Mouse (Mus musculus): ENCODE results near the gene Ncoa7. TPM values are rescaled to one million over a fixed set of nuclear protein-coding genes. Genes with fewer than 3 reads are reported as not detected.
A peak's percentile ranks its signal among the peaks of the same experiment; 100 is the strongest.
"Not testable (repeated sequence)": the region's sequence is repeated elsewhere in the genome, so short reads cannot be mapped to it uniquely, and the experiment has no call there.

Gene Ncoa7
- polyA plus RNA-seq, 1 experiment: 11.7 TPM

GRCm38 (mm10) chr10:30660564-30661328 lies 142.4 kb downstream of the Ncoa7 start:
- no peak overlapping the region for H3K27ac ChIP-seq (ENCODE audit: insufficient read depth, low read length)
- H3K27me3 ChIP-seq (ENCODE audit: control insufficient read depth, insufficient read depth, low read length, poor library complexity, severe bottlenecking): no peaks in the 10 kb centered on the region
- no peak overlapping the region for H3K4me3 ChIP-seq (ENCODE audit: low read depth, low read length)
- peaks cover 2% of the 10 kb centered on the region for H3K4me1 ChIP-seq (ENCODE audit: control insufficient read depth, insufficient read depth, low read length)
- no peak overlapping the region for H3K9ac ChIP-seq (ENCODE audit: low read depth, poor library complexity, severe bottlenecking)
- H3K9me3 ChIP-seq (replicated peaks; ENCODE audit: control insufficient read depth, insufficient read depth, low read length, poor library complexity, severe bottlenecking): no peaks in the 10 kb centered on the region
- TF ChIP-seq CTCF (IDR thresholded peaks at IDR 0.05; ENCODE audit: low read depth, low read length): no peak
- no peaks in the 10 kb centered on the region; the same call in 1 of the 2 replicates for H3K36me3 ChIP-seq (ENCODE audit: control insufficient read depth, insufficient read depth, low read length, poor library complexity, severe bottlenecking)

- no peaks in the 10 kb centered on the region for H3K27me3 ChIP-seq (ENCODE audit: control insufficient read depth, insufficient read depth, low read length, poor library complexity, severe bottlenecking)
- peak overlapping the region; percentile 65 for H3K27ac ChIP-seq (ENCODE audit: insufficient read depth, low read length)
- TF ChIP-seq EP300 (IDR thresholded peaks at IDR 0.05; ENCODE audit: insufficient read depth, low read depth, low read length) (no peak), CTCF (IDR thresholded peaks at IDR 0.05; ENCODE audit: low read depth, low read length) (no peak), POLR2A (IDR thresholded peaks at IDR 0.05; ENCODE audit: insufficient read depth, low read length) (no peak)
- H3K4me3 ChIP-seq (ENCODE audit: low read depth, low read length): peak overlapping the region; percentile 39
- H3K9me3 ChIP-seq (replicated peaks; ENCODE audit: control insufficient read depth, insufficient read depth, low read length, poor library complexity, severe bottlenecking): no peaks in the 10 kb centered on the region
- H3K9ac ChIP-seq (ENCODE audit: low read depth, poor library complexity, severe bottlenecking): no peak overlapping the region
- H3K36me3 ChIP-seq (ENCODE audit: control insufficient read depth, insufficient read depth, low read length, poor library complexity, severe bottlenecking): peaks cover 7% of the 10 kb centered on the region
- peaks cover 3% of the 10 kb centered on the region for H3K4me1 ChIP-seq (ENCODE audit: control insufficient read depth, insufficient read depth, low read length)
These were observed 147.5 kb downstream of the Ncoa7 start for GRCm38 (mm10) chr10:30655655-30656054.

- Histone ChIP-seq H3K4me3 (ENCODE audit: low read depth, low read length) (no peak overlapping the region), H3K36me3 (ENCODE audit: control insufficient read depth, insufficient read depth, low read length, poor library complexity, severe bottlenecking) (peaks cover 5% of the 10 kb centered on the region), H3K27ac (ENCODE audit: insufficient read depth, low read length) (no peak overlapping the region), H3K9ac (ENCODE audit: low read depth, poor library complexity, severe bottlenecking) (no peak overlapping the region), H3K4me1 (ENCODE audit: control insufficient read depth, insufficient read depth, low read length) (no peaks in the 10 kb centered on the region), H3K27me3 (ENCODE audit: control insufficient read depth, insufficient read depth, low read length, poor library complexity, severe bottlenecking) (no peaks in the 10 kb centered on the region), H3K9me3 (replicated peaks; ENCODE audit: control insufficient read depth, insufficient read depth, low read length, poor library complexity, severe bottlenecking) (no peaks in the 10 kb centered on the region)
- no peak for TF ChIP-seq EP300 (IDR thresholded peaks at IDR 0.05; ENCODE audit: insufficient read depth, low read depth, low read length)
- no peak for TF ChIP-seq CTCF (IDR thresholded peaks at IDR 0.05; ENCODE audit: low read depth, low read length)
- TF ChIP-seq POLR2A (IDR thresholded peaks at IDR 0.05; ENCODE audit: insufficient read depth, low read length): no peak
These were observed 155.4 kb downstream of the Ncoa7 start for GRCm38 (mm10) chr10:30647681-30648080.

- Histone ChIP-seq H3K9me3 (replicated peaks; ENCODE audit: control insufficient read depth, insufficient read depth, low read length, poor library complexity, severe bottlenecking) (no peaks in the 10 kb centered on the region), H3K27ac (ENCODE audit: insufficient read depth, low read length) (no peak overlapping the region), H3K9ac (ENCODE audit: low read depth, poor library complexity, severe bottlenecking) (no peak overlapping the region), H3K4me3 (ENCODE audit: low read depth, low read length) (no peak overlapping the region), H3K4me1 (ENCODE audit: control insufficient read depth, insufficient read depth, low read length) (no peaks in the 10 kb centered on the region), H3K27me3 (ENCODE audit: control insufficient read depth, insufficient read depth, low read length, poor library complexity, severe bottlenecking) (no peaks in the 10 kb centered on the region), H3K36me3 (ENCODE audit: control insufficient read depth, insufficient read depth, low read length, poor library complexity, severe bottlenecking) (no peaks in the 10 kb centered on the region)
- TF ChIP-seq EP300 (IDR thresholded peaks at IDR 0.05; ENCODE audit: insufficient read depth, low read depth, low read length) (no peak), CTCF (IDR thresholded peaks at IDR 0.05; ENCODE audit: low read depth, low read length) (no peak), POLR2A (IDR thresholded peaks at IDR 0.05; ENCODE audit: insufficient read depth, low read length) (no peak)
These were observed 164.9 kb downstream of the Ncoa7 start for GRCm38 (mm10) chr10:30638216-30638615.

GRCm38 (mm10) chr10:30636474-30637154 lies 166.5 kb downstream of the Ncoa7 start:
- H3K27ac ChIP-seq (ENCODE audit: insufficient read depth, low read length); H3K27me3 ChIP-seq (ENCODE audit: control insufficient read depth, insufficient read depth, low read length, poor library complexity, severe bottlenecking); H3K36me3 ChIP-seq (ENCODE audit: control insufficient read depth, insufficient read depth, low read length, poor library complexity, severe bottlenecking); H3K9me3 ChIP-seq (replicated peaks; ENCODE audit: control insufficient read depth, insufficient read depth, low read length, poor library complexity, severe bottlenecking); H3K4me3 ChIP-seq (ENCODE audit: low read depth, low read length); H3K4me1 ChIP-seq (ENCODE audit: control insufficient read depth, insufficient read depth, low read length); H3K9ac ChIP-seq (ENCODE audit: low read depth, poor library complexity, severe bottlenecking): not testable (repeated sequence)

GRCm38 (mm10) chr10:30632718-30633117 lies 170.4 kb downstream of the Ncoa7 start:
- no peaks in the 10 kb centered on the region for H3K4me1 ChIP-seq (ENCODE audit: control insufficient read depth, insufficient read depth, low read length)
- H3K4me3 ChIP-seq (ENCODE audit: low read depth, low read length): no peak overlapping the region
- peaks cover 26% of the 10 kb centered on the region for H3K9me3 ChIP-seq (replicated peaks; ENCODE audit: control insufficient read depth, insufficient read depth, low read length, poor library complexity, severe bottlenecking)
- H3K27ac ChIP-seq (ENCODE audit: insufficient read depth, low read length): no peak overlapping the region
- TF ChIP-seq POLR2A (IDR thresholded peaks at IDR 0.05; ENCODE audit: insufficient read depth, low read length) (no peak), EP300 (IDR thresholded peaks at IDR 0.05; ENCODE audit: insufficient read depth, low read depth, low read length) (no peak), CTCF (IDR thresholded peaks at IDR 0.05; ENCODE audit: low read depth, low read length) (no peak)
- H3K9ac ChIP-seq (ENCODE audit: low read depth, poor library complexity, severe bottlenecking): no peak overlapping the region
- no peaks in the 10 kb centered on the region for H3K27me3 ChIP-seq (ENCODE audit: control insufficient read depth, insufficient read depth, low read length, poor library complexity, severe bottlenecking)
- no peaks in the 10 kb centered on the region for H3K36me3 ChIP-seq (ENCODE audit: control insufficient read depth, insufficient read depth, low read length, poor library complexity, severe bottlenecking)
